In the genomic region with DNA sequence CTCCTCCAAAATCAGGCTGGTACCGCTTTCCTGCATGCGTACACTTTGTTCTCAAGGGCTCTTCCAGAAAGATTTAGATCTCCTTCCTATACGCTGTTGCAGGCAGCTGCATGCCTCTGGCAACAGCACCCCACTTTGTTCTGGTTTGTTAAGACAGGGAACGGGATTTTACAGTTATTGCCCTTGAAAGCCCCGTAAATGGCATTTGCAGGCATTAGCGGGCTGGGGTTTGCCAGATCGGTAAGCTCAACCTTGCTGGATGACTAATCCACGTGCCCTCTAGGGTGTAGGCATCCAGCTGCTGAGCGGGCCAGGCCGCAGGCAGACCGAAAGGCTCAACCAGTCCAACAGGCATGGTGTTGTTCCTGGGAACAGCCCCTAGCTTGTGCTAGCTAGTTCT, we compare ENCODE assay signal across 30 mouse cellular contexts.
DNase-seq lines count a peak whose midpoint lies in the region; ATAC-seq lines count a peak whose summit lies in the region.
"Had no signal": no experiment of that assay in that cellular context is flagged by ENCODE, and none has a peak within 500 bp of the region (broad histone marks: within the 10 kb centered on the region; RNA-seq: fewer than 3 reads in every experiment).

No protein-coding gene starts in this region.

- ATAC-seq in hindbrain, embryonic 12.5 days (ENCODE audit: low FRiP score): no peak
- no peak for ATAC-seq in liver, embryonic 12.5 days
- no peak for ATAC-seq in cerebellum, adult (ENCODE audit: insufficient number of reproducible peaks, low FRiP score, low TSS enrichment)
- ATAC-seq: forebrain, embryonic 15.5 days; intestine, postnatal 0 days; lung, postnatal 0 days had no signal

- peaks cover 19% of the 10 kb centered on the region for H3K9me3 ChIP-seq in hindbrain, embryonic 10.5 days
- peaks cover 11% of the 10 kb centered on the region; the same call in 1 of the 2 replicates for H3K9me3 ChIP-seq in hindbrain, embryonic 12.5 days (replicated peaks)
- peaks cover 5% of the 10 kb centered on the region; the same call in 1 of the 2 replicates for H3K9me3 ChIP-seq in liver, embryonic 12.5 days (replicated peaks)
- H3K9me3 ChIP-seq: forebrain, embryonic 15.5 days; heart, embryonic 15.5 days had no signal

- DNase-seq in hindbrain, embryonic 10.5 days (ENCODE audit: low spot score): no peak
- DNase-seq in adrenal gland, adult 2 months: peak; percentile 71
- DNase-seq in adrenal gland, adult 8-10 months: peak; percentile 52
- DNase-seq in fat pad, adult 2 months (ENCODE audit: extremely low read depth, low read depth, low spot score): peak; percentile 95
- no peak for DNase-seq in embryo, embryonic 10.5 days (ENCODE audit: low spot score)
- DNase-seq: B cell, adult 2 months; cerebellum, adult 11 months; cerebellum, adult 9-11 months; gastrocnemius, postnatal 10 days; heart, postnatal 36 days; layer of hippocampus, adult 9-11 months; liver, embryonic 13.5 days; lung, adult 18-20 months; lung, postnatal 4 days; thymus, postnatal 4 days had no signal

- H3K27ac ChIP-seq in hindbrain, embryonic 10.5 days: peak overlapping the region; percentile 46; the same call in 1 of the 2 replicates
- H3K27ac ChIP-seq in hindbrain, embryonic 12.5 days: no peak overlapping the region
- H3K27ac ChIP-seq in liver, embryonic 12.5 days: no peak overlapping the region
- H3K27ac ChIP-seq: forebrain, embryonic 15.5 days; heart, embryonic 10.5 days; heart, embryonic 15.5 days; hindbrain, embryonic 14.5 days; kidney, postnatal 0 days; limb, embryonic 12.5 days; liver, embryonic 13.5 days; midbrain, embryonic 12.5 days; neural tube, embryonic 13.5 days had no signal

- WGBS in hindbrain, embryonic 10.5 days: 93% methylated on average over 11 of the region's 11 CpGs
- WGBS in hindbrain, embryonic 12.5 days: 92% methylated on average over 11 of the region's 11 CpGs
- 81% methylated on average over 11 of the region's 11 CpGs for WGBS in liver, embryonic 12.5 days (ENCODE audit: insufficient replicate concordance)

- H3K4me2 ChIP-seq in hindbrain, embryonic 12.5 days (replicated peaks): no peak overlapping the region
- no peak overlapping the region for H3K4me2 ChIP-seq in liver, embryonic 12.5 days
- H3K4me2 ChIP-seq: forebrain, embryonic 15.5 days; heart, embryonic 15.5 days; hindbrain, embryonic 14.5 days; limb, embryonic 12.5 days; liver, embryonic 13.5 days; midbrain, embryonic 12.5 days; neural tube, embryonic 13.5 days had no signal

- no peaks in the 10 kb centered on the region; the same call in 1 of the 2 replicates for H3K4me1 ChIP-seq in hindbrain, embryonic 10.5 days (replicated peaks)
- H3K4me1 ChIP-seq in hindbrain, embryonic 12.5 days: no peaks in the 10 kb centered on the region
- H3K4me1 ChIP-seq in liver, embryonic 12.5 days: no peaks in the 10 kb centered on the region
- H3K4me1 ChIP-seq: forebrain, embryonic 15.5 days; heart, embryonic 10.5 days; heart, embryonic 15.5 days; limb, embryonic 12.5 days; liver, embryonic 13.5 days; megakaryocyte, embryonic 14.5 days; midbrain, embryonic 12.5 days; neural tube, embryonic 13.5 days had no signal

- no peaks in the 10 kb centered on the region for H3K27me3 ChIP-seq in hindbrain, embryonic 10.5 days (ENCODE audit: insufficient read depth, poor library complexity, severe bottlenecking)
- no peaks in the 10 kb centered on the region for H3K27me3 ChIP-seq in hindbrain, embryonic 12.5 days
- no peaks in the 10 kb centered on the region for H3K27me3 ChIP-seq in liver, embryonic 12.5 days (replicated peaks)
- H3K27me3 ChIP-seq: forebrain, embryonic 15.5 days; heart, embryonic 15.5 days; limb, embryonic 12.5 days; liver, embryonic 13.5 days; megakaryocyte, embryonic 14.5 days; midbrain, embryonic 12.5 days; neural tube, embryonic 13.5 days had no signal

- H3K9ac ChIP-seq in hindbrain, embryonic 12.5 days: no peak overlapping the region
- no peak overlapping the region for H3K9ac ChIP-seq in liver, embryonic 12.5 days
- H3K9ac ChIP-seq: forebrain, embryonic 15.5 days; heart, embryonic 15.5 days; hindbrain, embryonic 14.5 days; limb, embryonic 12.5 days; liver, embryonic 13.5 days; midbrain, embryonic 12.5 days; neural tube, embryonic 13.5 days had no signal

- H3K4me3 ChIP-seq in hindbrain, embryonic 10.5 days: no peak overlapping the region
- H3K4me3 ChIP-seq in hindbrain, embryonic 12.5 days: no peak overlapping the region
- no peak overlapping the region for H3K4me3 ChIP-seq in liver, embryonic 12.5 days
- H3K4me3 ChIP-seq: forebrain, embryonic 15.5 days; heart, embryonic 10.5 days; heart, embryonic 15.5 days; limb, embryonic 12.5 days; liver, embryonic 13.5 days; megakaryocyte, embryonic 14.5 days; midbrain, embryonic 12.5 days; myocyte; neural tube, embryonic 13.5 days had no signal

- H3K36me3 ChIP-seq in hindbrain, embryonic 10.5 days: peaks cover 2% of the 10 kb centered on the region; the same call in 1 of the 2 replicates
- no peaks in the 10 kb centered on the region for H3K36me3 ChIP-seq in hindbrain, embryonic 12.5 days
- H3K36me3 ChIP-seq in liver, embryonic 12.5 days: no peaks in the 10 kb centered on the region
- H3K36me3 ChIP-seq: forebrain, embryonic 15.5 days; heart, embryonic 10.5 days; heart, embryonic 15.5 days; limb, embryonic 12.5 days; liver, embryonic 13.5 days; midbrain, embryonic 12.5 days; neural tube, embryonic 13.5 days had no signal

Comparison
In these comparisons a context has a peak if more than half of its experiments do, and no peak if none do; other contexts are left out.
1. DNase-seq: peak in adrenal gland, adult 2 months (single experiment), adrenal gland, adult 8-10 months (single experiment) and fat pad, adult 2 months (single experiment); none in hindbrain, embryonic 10.5 days (single experiment) and embryo, embryonic 10.5 days (single experiment).